Mouse (Mus musculus) activated CD4-positive, CD25-positive, alpha-beta regulatory T cell (primary cell): ENCODE results near the gene Adh1. TPM values are rescaled to one million over a fixed set of nuclear protein-coding genes. Genes with fewer than 3 reads are reported as not detected.

ENCODE experiments used
- polyA plus RNA-seq, 2 experiments: library from polyadenylated mRNA; unstranded; fragments of 100-300 nt; shearing (Covaris generic); gene quantifications; one replicate each; pipeline ENCODE4 v1.2.1; 2017

Adh1 gene
- 1 to 10 TPM in 1 of 2 experiments, under 1 TPM in 1; 0.98 to 4.3 TPM for polyA plus RNA-seq

GRCm38 (mm10) chr3:138260721-138261669 is at the start of gene Adh1:
Adh1 (plus strand) TSS chr3:138260991.

GRCm38 (mm10) chr3:138217631-138218264 is 43.0 kb upstream of the Adh1 start, which contains the start of gene Adh7:
Adh7 (plus strand) TSS chr3:138217760.

GRCm38 (mm10) chr3:138312965-138313364 is 52.2 kb downstream of the Adh1 start, which contains the start of gene Adh6a:
Adh6a (plus strand) TSS chr3:138313286.

Other genes starting within 250 kb of the Adh1 start
- under 1 TPM in 1 of 2 experiments, not detected in 1; 0.34 TPM for gene 1110002E22Rik, start 195.9 kb upstream of the Adh1 start, polyA plus RNA-seq
- not detected for gene Gm5105, start 193.6 kb upstream of the Adh1 start, polyA plus RNA-seq
- 1 to 10 TPM; 4.7 to 7.5 TPM for gene Trmt10a, start 117.5 kb upstream of the Adh1 start, polyA plus RNA-seq
- gene Mttp, start 116.0 kb upstream of the Adh1 start, polyA plus RNA-seq, result 1 to 10 TPM; 2.6 to 2.9 TPM
- not detected for gene 4930579F01Rik, start 67.2 kb upstream of the Adh1 start, polyA plus RNA-seq
- gene Adh7, start 43.2 kb upstream of the Adh1 start, polyA plus RNA-seq, result under 1 TPM in 1 of 2 experiments, not detected in 1; 0.29 TPM
- gene Adh6a, start 52.3 kb downstream of the Adh1 start, polyA plus RNA-seq, result not detected
- gene Adh6b, start 80.8 kb downstream of the Adh1 start, polyA plus RNA-seq, result under 1 TPM in 1 of 2 experiments, not detected in 1; 0.06 TPM
- gene Adh4, start 154.5 kb downstream of the Adh1 start, polyA plus RNA-seq, result not detected
- 100 to 1,000 TPM; 137 to 173 TPM for gene Adh5, start 182.1 kb downstream of the Adh1 start, polyA plus RNA-seq
- 10 to 100 TPM; 37.8 to 44.6 TPM for gene Metap1, start 228.5 kb downstream of the Adh1 start, polyA plus RNA-seq